Mouse (Mus musculus) liver, embryonic 16.5 days (tissue): ENCODE measurements around the gene Fry. TPM values are rescaled to one million over a fixed set of nuclear protein-coding genes. Genes with fewer than 3 reads are reported as not detected.

Experiments
- ATAC-seq: fragments of 200-750 bp; cut with Nextera tagmentation; 2 replicates; pipeline ENCODE4 v1.8.0; 2017; ENCODE audit warnings: low read depth, mild to moderate bottlenecking, moderate number of reproducible peaks, moderate library complexity
- H3K27ac ChIP-seq: fragments of 300-500 bp; sonication (generic); 2 replicates; pipeline ENCODE4 v1.5.1; 2014; ENCODE audit warnings: mild to moderate bottlenecking, low read length
- H3K27me3 ChIP-seq: fragments of 300-500 bp; sonication (generic); 2 replicates; pipeline ENCODE4 v1.6.1; 2014; ENCODE audit warnings: low read depth, low read length, mixed read lengths; ENCODE audit not compliant: control insufficient read depth, insufficient read depth
- H3K36me3 ChIP-seq: fragments of 300-500 bp; sonication (generic); 2 replicates; pipeline ENCODE4 v1.6.1; 2014; ENCODE audit warnings: mild to moderate bottlenecking; ENCODE audit not compliant: control insufficient read depth, insufficient read depth
- H3K4me1 ChIP-seq: fragments of 300-500 bp; sonication (generic); 2 replicates; pipeline ENCODE4 v1.6.1; 2014; ENCODE audit warnings: low read depth, low read length, mixed read lengths; ENCODE audit not compliant: control insufficient read depth
- H3K4me2 ChIP-seq: fragments of 300-500 bp; sonication (generic); 2 replicates; pipeline ENCODE4 v1.6.1; 2014; ENCODE audit warnings: low read depth, low read length, mixed read lengths
- H3K4me3 ChIP-seq: fragments of 300-500 bp; sonication (generic); 2 replicates; pipeline ENCODE4 v1.5.1; 2014; ENCODE audit warnings: low read depth, mild to moderate bottlenecking, low read length
- H3K9ac ChIP-seq: fragments of 300-500 bp; sonication (generic); 2 replicates; pipeline ENCODE4 v1.6.1; 2014; ENCODE audit warnings: low read depth, low read length
- H3K9me3 ChIP-seq: fragments of 300-500 bp; sonication (generic); replicated peaks from 2 replicates; pipeline ENCODE4 v1.6.1; 2016; ENCODE audit warnings: low read length; ENCODE audit not compliant: control insufficient read depth
- WGBS: fragments of 180-500 bp; shearing (Covaris S2); extraction: QIAGEN DNeasy Blood & Tissue Kit; methylation state at CpG from one replicate; pipeline ENCODE4 v1.1.7; 2014; ENCODE audit not compliant: insufficient replicate concordance; 5-methylcytosine and 5-hydroxymethylcytosine counted together
- polyA plus RNA-seq: library from polyadenylated mRNA; unstranded; fragments of >200 nt; fragmentation: Nextera tagmentation; extraction: Ambion mirVana; gene quantifications from 2 replicates; pipeline ENCODE4 v1.2.1, GENCODE M21; 2015

Gene Fry
- polyA plus RNA-seq, 1 experiment from 2014 or later, result 2.7 TPM

- no peak overlapping the region for H3K4me2 ChIP-seq
- no peak overlapping the region for H3K27ac ChIP-seq
- H3K4me1 ChIP-seq, result no peaks in the 10 kb centered on the region
- no peaks in the 10 kb centered on the region for H3K27me3 ChIP-seq
- no peak overlapping the region for H3K4me3 ChIP-seq
- no peaks in the 10 kb centered on the region for H3K36me3 ChIP-seq
- whole genome bisulfite sequencing, result 28% methylated on average over 6 of the region's 6 CpGs
- H3K9ac ChIP-seq, result no peak overlapping the region
- no peaks in the 10 kb centered on the region for H3K9me3 ChIP-seq
- 0 out of 2 replicates have a peak, but pooled peaks have one; percentile 22 for ATAC-seq
Measured at GRCm38 (mm10) chr5:150157682-150158081, 39.2 kb downstream of the Fry start.

GRCm38 (mm10) chr5:150159151-150159550 lies 40.7 kb downstream of the Fry start:
- H3K36me3 ChIP-seq, result no peaks in the 10 kb centered on the region
- no peak overlapping the region for H3K9ac ChIP-seq
- H3K4me3 ChIP-seq, result no peak overlapping the region
- H3K27ac ChIP-seq, result no peak overlapping the region
- WGBS, result 60% methylated on average over 5 of the region's 5 CpGs
- H3K4me2 ChIP-seq, result no peak overlapping the region
- H3K4me1 ChIP-seq, result no peaks in the 10 kb centered on the region
- H3K9me3 ChIP-seq, result no peaks in the 10 kb centered on the region
- ATAC-seq, result no peak
- H3K27me3 ChIP-seq, result no peaks in the 10 kb centered on the region

- Histone ChIP-seq H3K36me3 (no peaks in the 10 kb centered on the region), H3K9me3 (no peaks in the 10 kb centered on the region), H3K4me3 (no peak overlapping the region), H3K27me3 (no peaks in the 10 kb centered on the region), H3K27ac (no peak overlapping the region), H3K9ac (no peak overlapping the region), H3K4me1 (no peaks in the 10 kb centered on the region), H3K4me2 (no peak overlapping the region)
- no peak for ATAC-seq
- 74% methylated on average over 6 of the region's 6 CpGs for WGBS
Measured at GRCm38 (mm10) chr5:150161193-150161592, 42.7 kb downstream of the Fry start.

GRCm38 (mm10) chr5:150161898-150162297 lies 43.5 kb downstream of the Fry start:
- ATAC-seq, result no peak
- no peaks in the 10 kb centered on the region for H3K27me3 ChIP-seq
- H3K4me3 ChIP-seq, result no peak overlapping the region
- no peaks in the 10 kb centered on the region for H3K9me3 ChIP-seq
- WGBS, result 16% methylated on average over 5 of the region's 5 CpGs
- H3K9ac ChIP-seq, result no peak overlapping the region
- H3K4me2 ChIP-seq, result no peak overlapping the region
- no peaks in the 10 kb centered on the region for H3K36me3 ChIP-seq
- H3K27ac ChIP-seq, result no peak overlapping the region
- H3K4me1 ChIP-seq, result no peaks in the 10 kb centered on the region

GRCm38 (mm10) chr5:150164671-150165070 lies 46.2 kb downstream of the Fry start:
- no peaks in the 10 kb centered on the region for H3K4me1 ChIP-seq
- no peak overlapping the region for H3K4me2 ChIP-seq
- no peaks in the 10 kb centered on the region for H3K36me3 ChIP-seq
- whole genome bisulfite sequencing, result 65% methylated on average over 3 of the region's 3 CpGs
- H3K27me3 ChIP-seq, result no peaks in the 10 kb centered on the region
- H3K9ac ChIP-seq, result no peak overlapping the region
- H3K9me3 ChIP-seq, result no peaks in the 10 kb centered on the region
- no peak overlapping the region for H3K27ac ChIP-seq
- no peak overlapping the region for H3K4me3 ChIP-seq
- ATAC-seq, result no peak

- WGBS, result 66% methylated on average over 5 of the region's 5 CpGs
- no peak overlapping the region for H3K9ac ChIP-seq
- H3K36me3 ChIP-seq, result no peaks in the 10 kb centered on the region
- no peaks in the 10 kb centered on the region for H3K27me3 ChIP-seq
- H3K4me2 ChIP-seq, result no peak overlapping the region
- H3K9me3 ChIP-seq, result no peaks in the 10 kb centered on the region
- H3K4me3 ChIP-seq, result no peak overlapping the region
- H3K4me1 ChIP-seq, result no peaks in the 10 kb centered on the region
- H3K27ac ChIP-seq, result no peak overlapping the region
- no peak for ATAC-seq
Measured at GRCm38 (mm10) chr5:150166811-150167210, 48.4 kb downstream of the Fry start.

- Histone ChIP-seq H3K9me3 (no peaks in the 10 kb centered on the region), H3K4me1 (no peaks in the 10 kb centered on the region), H3K4me2 (no peak overlapping the region), H3K4me3 (no peak overlapping the region), H3K27ac (no peak overlapping the region), H3K9ac (no peak overlapping the region), H3K27me3 (no peaks in the 10 kb centered on the region), H3K36me3 (no peaks in the 10 kb centered on the region)
- 61% methylated on average over 2 of the region's 2 CpGs for WGBS
- no peak for ATAC-seq
Measured at GRCm38 (mm10) chr5:150167287-150167686, 48.8 kb downstream of the Fry start.

- 3% methylated on average over 9 of the region's 9 CpGs for WGBS
- Histone ChIP-seq H3K4me1 (no peaks in the 10 kb centered on the region), H3K4me3 (no peak overlapping the region), H3K27me3 (no peaks in the 10 kb centered on the region), H3K27ac (no peak overlapping the region), H3K36me3 (no peaks in the 10 kb centered on the region), H3K9me3 (no peaks in the 10 kb centered on the region), H3K4me2 (no peak overlapping the region), H3K9ac (no peak overlapping the region)
- peak; percentile 49; the same call in 1 of the 2 replicates for ATAC-seq
Measured at GRCm38 (mm10) chr5:150168712-150169111, 50.3 kb downstream of the Fry start.

- Histone ChIP-seq H3K36me3 (no peaks in the 10 kb centered on the region), H3K9ac (no peak overlapping the region), H3K4me3 (no peak overlapping the region), H3K27ac (no peak overlapping the region), H3K27me3 (no peaks in the 10 kb centered on the region), H3K9me3 (no peaks in the 10 kb centered on the region), H3K4me1 (peaks cover 2% of the 10 kb centered on the region; the same call in 1 of the 2 replicates), H3K4me2 (no peak overlapping the region)
- peak; percentile 50 for ATAC-seq
- 31% methylated on average over 10 of the region's 10 CpGs for whole genome bisulfite sequencing
Measured at GRCm38 (mm10) chr5:150171562-150171961, 53.1 kb downstream of the Fry start.
